Mouse (Mus musculus) embryonic facial prominence, embryonic 11.5 days (tissue): ENCODE results near the gene Gm4869. TPM values are rescaled to one million over a fixed set of nuclear protein-coding genes. Genes with fewer than 3 reads are reported as not detected.
"Not testable (repeated sequence)": the region's sequence is repeated elsewhere in the genome, so short reads cannot be mapped to it uniquely, and the experiment has no call there.

Source experiments
- ATAC-seq: fragments of 200-750 bp; cut with Nextera tagmentation; replicated peaks from 2 replicates; pipeline ENCODE4 v1.8.0; 2017; ENCODE audit warnings: low read depth; ENCODE audit not compliant: insufficient number of reproducible peaks, low FRiP score, low TSS enrichment
- DNase-seq: peaks from one replicate; pipeline ENCODE4 v3.0.0-alpha.2; 2015; ENCODE audit warnings: low spot score
- H3K27ac ChIP-seq: fragments of 300-500 bp; sonication (generic); replicated peaks from 2 replicates; pipeline ENCODE4 v1.5.1; 2014; ENCODE audit warnings: mild to moderate bottlenecking, low read depth, low read length, control low read depth
- H3K27me3 ChIP-seq: fragments of 300-500 bp; sonication (generic); 2 replicates; pipeline ENCODE4 v1.6.1; 2014; ENCODE audit warnings: mild to moderate bottlenecking, low read length, moderate library complexity, mixed read lengths; ENCODE audit not compliant: control insufficient read depth, insufficient read depth
- H3K36me3 ChIP-seq: fragments of 300-500 bp; sonication (generic); replicated peaks from 2 replicates; pipeline ENCODE4 v1.6.1; 2014; ENCODE audit warnings: low read depth, mild to moderate bottlenecking, low read length, moderate library complexity, mixed read lengths; ENCODE audit not compliant: control insufficient read depth, insufficient read depth
- H3K4me1 ChIP-seq: fragments of 300-500 bp; sonication (generic); 2 replicates; pipeline ENCODE4 v1.6.1; 2014; ENCODE audit warnings: low read length, mixed read lengths; ENCODE audit not compliant: control insufficient read depth, insufficient read depth
- H3K4me2 ChIP-seq: fragments of 300-500 bp; sonication (generic); 2 replicates; pipeline ENCODE4 v1.6.1; 2014; ENCODE audit warnings: low read depth, mild to moderate bottlenecking, control low read depth, low read length, moderate library complexity
- H3K4me3 ChIP-seq: fragments of 300-500 bp; sonication (generic); 2 replicates; pipeline ENCODE4 v1.5.1; 2014; ENCODE audit warnings: low read depth, low read length, control low read depth
- H3K9ac ChIP-seq: fragments of 300-500 bp; sonication (generic); replicated peaks from 2 replicates; pipeline ENCODE4 v1.6.1; 2014; ENCODE audit warnings: mild to moderate bottlenecking, control low read depth, low read length
- H3K9me3 ChIP-seq: fragments of 300-500 bp; sonication (generic); replicated peaks from 2 replicates; pipeline ENCODE4 v1.6.1; 2016; ENCODE audit warnings: mild to moderate bottlenecking, low read length, inconsistent platforms, mixed read lengths; ENCODE audit not compliant: control insufficient read depth
- WGBS: fragments of 180-500 bp; shearing (Covaris S2); extraction: QIAGEN DNeasy Blood & Tissue Kit; methylation state at CpG from one replicate; pipeline ENCODE4 v1.1.7; 2014; 5-methylcytosine and 5-hydroxymethylcytosine counted together
- polyA plus RNA-seq: library from polyadenylated mRNA; unstranded; fragments of >200 nt; fragmentation: Nextera tagmentation; extraction: Ambion mirVana; gene quantifications from 2 replicates; pipeline ENCODE4 v1.2.1, GENCODE M21; 2014

Gene Gm4869
- polyA plus RNA-seq, 1 experiment from 2014 or later = 0.07 TPM

GRCm38 (mm10) chr5:140481458-140481857 is 36.0 kb downstream of the Gm4869 start:
- WGBS = 82% methylated on average over 4 of the region's 4 CpGs
- no peak for ATAC-seq
- no peaks in the 10 kb centered on the region for H3K4me1 ChIP-seq
- no peak overlapping the region for H3K4me3 ChIP-seq
- H3K9me3 ChIP-seq = no peaks in the 10 kb centered on the region
- no peak overlapping the region for H3K27ac ChIP-seq
- no peak overlapping the region for H3K9ac ChIP-seq
- H3K27me3 ChIP-seq = no peaks in the 10 kb centered on the region
- DNase-seq = no peak
- H3K4me2 ChIP-seq = no peak overlapping the region
- no peaks in the 10 kb centered on the region for H3K36me3 ChIP-seq

GRCm38 (mm10) chr5:140491142-140491541 is 45.7 kb downstream of the Gm4869 start:
- DNase-seq (no peak), ATAC-seq (no peak)
- H3K4me2 ChIP-seq = no peak overlapping the region
- no peak overlapping the region for H3K27ac ChIP-seq
- WGBS = 63% methylated on average over 6 of the region's 6 CpGs
- H3K4me3 ChIP-seq = no peak overlapping the region
- H3K9ac ChIP-seq = no peak overlapping the region
- H3K4me1 ChIP-seq = no peaks in the 10 kb centered on the region
- H3K36me3 ChIP-seq = no peaks in the 10 kb centered on the region
- H3K27me3 ChIP-seq = no peaks in the 10 kb centered on the region
- H3K9me3 ChIP-seq = no peaks in the 10 kb centered on the region

- Histone ChIP-seq H3K36me3 (no peaks in the 10 kb centered on the region), H3K9me3 (no peaks in the 10 kb centered on the region), H3K4me3 (no peak overlapping the region), H3K4me1 (no peaks in the 10 kb centered on the region), H3K9ac (no peak overlapping the region), H3K4me2 (no peak overlapping the region), H3K27ac (no peak overlapping the region), H3K27me3 (no peaks in the 10 kb centered on the region)
- ATAC-seq = no peak
- no peak for DNase-seq
- 28% methylated on average over 11 of the region's 11 CpGs for WGBS
Measured at GRCm38 (mm10) chr5:140492684-140493233, 47.3 kb downstream of the Gm4869 start.

DNA sequence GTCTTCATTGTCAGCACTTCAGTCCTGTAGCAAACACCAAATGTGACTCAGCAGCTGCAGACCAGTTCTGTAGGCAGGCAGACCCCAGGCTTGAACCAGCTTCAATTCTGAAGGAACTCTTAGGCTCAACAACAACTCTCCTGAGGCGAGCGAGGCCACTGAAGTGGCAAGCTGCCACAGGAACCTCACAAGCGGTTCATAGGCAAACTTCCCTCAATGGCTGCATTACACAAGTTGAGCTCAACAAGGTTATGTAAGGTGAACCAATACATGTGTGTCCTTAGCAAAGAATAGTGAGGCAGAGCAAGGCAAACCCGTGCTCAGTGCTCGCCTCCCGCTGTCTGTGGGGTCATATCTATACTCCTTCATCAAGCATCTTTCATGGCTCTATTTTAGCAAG is 52.7 kb downstream of the Gm4869 start:
- Histone ChIP-seq H3K27me3 (no peaks in the 10 kb centered on the region), H3K27ac (no peak overlapping the region), H3K4me3 (no peak overlapping the region), H3K9ac (no peak overlapping the region), H3K36me3 (no peaks in the 10 kb centered on the region), H3K4me1 (0 out of 2 replicates have a peak, but pooled peaks cover 2% of the 10 kb centered on the region), H3K4me2 (no peak overlapping the region), H3K9me3 (no peaks in the 10 kb centered on the region)
- 87% methylated on average over 6 of the region's 6 CpGs for WGBS
- DNase-seq (no peak), ATAC-seq (no peak)

DNA sequence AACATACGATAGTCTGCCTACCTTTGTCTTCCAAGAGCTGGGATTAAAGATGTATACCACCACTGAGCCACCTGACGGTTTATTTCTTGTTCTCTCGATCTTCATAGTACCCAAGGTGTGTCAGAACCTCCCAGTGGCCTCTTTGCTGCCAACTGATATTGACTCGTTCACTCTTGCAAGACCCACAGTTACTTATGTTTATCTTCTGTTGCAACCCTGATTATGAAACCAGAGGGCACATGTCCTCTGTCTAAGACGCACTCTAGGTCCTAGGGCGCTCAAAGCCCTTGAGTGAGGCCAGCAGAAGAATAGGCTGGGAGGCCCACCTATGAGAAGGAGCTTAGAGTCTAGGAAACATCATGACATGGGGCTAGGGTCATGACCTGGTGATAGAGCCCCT is 55.3 kb downstream of the Gm4869 start:
- no peaks in the 10 kb centered on the region for H3K27me3 ChIP-seq
- H3K9me3 ChIP-seq = no peaks in the 10 kb centered on the region
- ATAC-seq (no peak), DNase-seq (no peak)
- H3K4me2 ChIP-seq = no peak overlapping the region
- no peak overlapping the region for H3K4me3 ChIP-seq
- H3K27ac ChIP-seq = no peak overlapping the region
- H3K9ac ChIP-seq = no peak overlapping the region
- H3K4me1 ChIP-seq = peaks cover 2% of the 10 kb centered on the region; the same call in 1 of the 2 replicates
- 89% methylated on average over 6 of the region's 6 CpGs for WGBS
- H3K36me3 ChIP-seq = no peaks in the 10 kb centered on the region

GRCm38 (mm10) chr5:140501982-140502836 is 56.8 kb downstream of the Gm4869 start:
- Histone ChIP-seq H3K9ac (peak overlapping the region; percentile 64), H3K27ac (no peak overlapping the region), H3K4me1 (peaks cover 2% of the 10 kb centered on the region; the same call in 1 of the 2 replicates), H3K4me3 (no peak overlapping the region), H3K27me3 (no peaks in the 10 kb centered on the region), H3K9me3 (no peaks in the 10 kb centered on the region), H3K4me2 (peak overlapping the region; percentile 49), H3K36me3 (no peaks in the 10 kb centered on the region)
- ATAC-seq (no peak), DNase-seq (peak; percentile 53)
- 20% methylated on average over 14 of the region's 14 CpGs for WGBS

- DNase-seq = peak; percentile 65
- ATAC-seq = 0 out of 2 replicates have a peak, but pooled peaks have one; percentile 36
- Histone ChIP-seq H3K4me2 (peak overlapping the region; percentile 49), H3K4me3 (peak overlapping the region; percentile 8; the same call in 1 of the 2 replicates), H3K9ac (peak overlapping the region; percentile 64)
- not testable (repeated sequence) for H3K27ac ChIP-seq, H3K27me3 ChIP-seq, H3K36me3 ChIP-seq, H3K9me3 ChIP-seq, H3K4me1 ChIP-seq
- under 1% methylated on average over 12 of the region's 12 CpGs for WGBS
Measured at GRCm38 (mm10) chr5:140502925-140503324, 57.5 kb downstream of the Gm4869 start.

DNA sequence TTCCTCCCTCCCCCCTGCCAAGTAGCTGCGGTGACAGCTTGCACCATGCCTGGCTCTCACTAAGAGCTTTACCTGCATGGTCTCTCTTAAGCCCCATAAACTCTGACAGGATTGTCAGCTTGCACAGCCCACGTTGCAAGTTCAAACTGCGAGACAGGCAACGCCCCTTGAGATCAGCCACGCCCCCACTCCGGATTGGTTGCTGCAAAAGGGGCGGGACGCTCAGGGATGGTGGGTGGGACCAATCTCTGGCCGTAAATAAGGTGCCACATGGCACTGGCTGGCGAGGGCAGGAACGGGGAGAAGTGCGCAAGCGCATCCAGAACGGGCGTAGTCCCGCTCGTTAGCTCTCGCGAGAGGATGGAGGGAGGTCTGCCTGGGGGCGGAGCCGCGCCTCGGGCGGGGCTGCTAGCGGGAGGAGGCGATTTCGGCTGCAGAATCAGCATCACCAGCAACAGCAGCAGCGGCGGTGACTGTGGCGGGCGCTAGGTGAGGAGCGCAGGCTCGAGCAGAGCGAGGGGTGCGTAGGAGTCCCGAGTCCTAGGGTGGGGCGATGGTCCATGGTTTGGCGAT is 59.8 kb downstream of the Gm4869 start, which contains the start of gene Chst12:
Gene Chst12 (plus strand): TSS at position 343 of the 573 bp plus-strand sequence.
- H3K36me3 ChIP-seq = no peaks in the 10 kb centered on the region
- H3K4me1 ChIP-seq = peaks cover 5% of the 10 kb centered on the region
- ATAC-seq (peak; percentile 85), DNase-seq (peak; percentile 100)
- 0% methylated on average over 38 of the region's 38 CpGs for WGBS
- no peaks in the 10 kb centered on the region for H3K27me3 ChIP-seq
- peak within 1 kb of the TSS; percentile 51 for H3K4me2 ChIP-seq
- no peaks in the 10 kb centered on the region for H3K9me3 ChIP-seq
- H3K27ac ChIP-seq = no peak within 1 kb of the TSS
- H3K9ac ChIP-seq = peak within 1 kb of the TSS; percentile 72
- peak within 1 kb of the TSS; percentile 59 for H3K4me3 ChIP-seq
